Mouse (Mus musculus) kidney, adult 2 months (tissue): ENCODE measurements around the gene Zfyve21.

Source experiments
- CTCF ChIP-seq: fragments of 200-500 bp; conservative IDR thresholded peaks from 2 replicates; pipeline ENCODE4 v1.5.1; 2011; ENCODE audit warnings: low read depth, mild to moderate bottlenecking, control low read depth, low read length, moderate library complexity, mixed read lengths; ENCODE audit not compliant: insufficient read depth, insufficient read length
- POLR2A ChIP-seq: fragments of 200-500 bp; IDR thresholded peaks from one replicate; pipeline ENCODE4 v1.6.1; 2011; ENCODE audit warnings: low read depth, low read length, control low read depth

DNA sequence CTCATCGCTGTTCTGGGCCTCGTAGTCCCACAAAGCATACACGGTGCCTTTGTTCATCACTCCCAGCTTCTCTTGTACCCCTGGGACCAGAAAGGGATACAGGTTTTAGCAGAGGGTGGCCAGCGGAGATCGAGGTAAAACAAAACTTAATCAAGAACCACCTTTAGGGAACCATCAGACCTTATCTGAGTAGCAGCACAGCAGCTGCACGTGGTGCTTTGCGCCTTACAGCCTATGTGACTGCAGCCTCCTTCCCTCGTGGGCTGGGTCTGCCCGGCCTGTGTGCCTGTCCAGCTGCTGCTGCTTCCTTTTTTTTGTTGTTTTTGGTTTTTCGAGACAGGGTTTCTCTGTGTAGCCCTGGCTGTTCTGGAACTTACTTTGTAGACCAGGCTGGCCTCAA, 16.4 kb downstream of the Zfyve21 start:
- TF ChIP-seq CTCF: no peak
- no peak for TF ChIP-seq POLR2A
